11 mouse cellular contexts compared by ENCODE assay signal in the genomic region with DNA sequence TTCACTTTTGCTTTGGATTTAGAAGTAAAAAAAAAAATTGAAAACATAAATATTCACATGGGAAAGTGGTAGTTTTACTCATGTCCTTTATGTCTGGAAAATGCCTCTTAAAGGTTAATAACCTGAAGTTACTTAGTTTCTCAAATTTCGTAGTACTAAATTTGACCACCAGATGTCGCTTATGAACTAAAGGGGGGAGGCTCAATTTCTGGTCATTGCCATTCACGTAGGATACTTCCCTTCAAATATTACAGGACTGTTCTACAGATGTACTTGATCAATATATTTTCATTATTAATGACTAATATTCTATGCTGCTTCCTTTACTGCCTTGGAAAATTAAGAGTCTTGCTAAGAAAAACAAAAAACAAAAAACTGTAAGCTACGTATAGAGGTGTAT.
DNase-seq lines count a peak whose midpoint lies in the region; ATAC-seq and TF ChIP-seq lines count a peak whose summit lies in the region.
"Had no signal": no experiment of that assay in that cellular context is flagged by ENCODE, and none has a peak within 500 bp of the region (broad histone marks: within the 10 kb centered on the region; RNA-seq: fewer than 3 reads in every experiment).

No protein-coding gene starts in this region.

- DNase-seq in kidney, adult 2 months = peak; percentile 23
- DNase-seq in kidney, postnatal 4 days = no peak
- DNase-seq in A20 (ENCODE audit: low read depth, low spot score) (peak; percentile 48), ES-E14 (ENCODE audit: low read depth, low spot score) (peak; percentile 36)
- DNase-seq in embryonic facial prominence, embryonic 14.5 days (ENCODE audit: low spot score) = peak; percentile 52
- no peak for DNase-seq in right cerebral cortex, postnatal 36 days (ENCODE audit: low spot score in 2 of 2)
- DNase-seq in spleen, adult 12 weeks (ENCODE audit: low spot score) = no peak
- DNase-seq: adrenal gland, adult 8-10 months had no signal

- no peak for ATAC-seq in embryonic facial prominence, embryonic 14.5 days (ENCODE audit: low read depth)
- ATAC-seq in erythroid progenitor cell, adult 5-6 weeks (replicated peaks; ENCODE audit: low FRiP score, poor library complexity, severe bottlenecking) = no peak

- no peaks in the 10 kb centered on the region for H3K4me1 ChIP-seq in kidney, adult 2 months (ENCODE audit: control insufficient read depth, insufficient read depth, low read length)
- no peaks in the 10 kb centered on the region for H3K4me1 ChIP-seq in ES-E14 (ENCODE audit: control insufficient read depth in 2 of 2, insufficient read depth in 2 of 2, low read length in 2 of 2, poor library complexity in 1 of 2)
- H3K4me1 ChIP-seq in embryonic facial prominence, embryonic 14.5 days (ENCODE audit: control insufficient read depth, insufficient read depth, low read length) = no peaks in the 10 kb centered on the region
- H3K4me1 ChIP-seq: embryonic facial prominence, embryonic 15.5 days had no signal

- no peak overlapping the region for H3K27ac ChIP-seq in kidney, adult 2 months (ENCODE audit: insufficient read depth, low read depth, low read length)
- no peak overlapping the region for H3K27ac ChIP-seq in ES-E14 (ENCODE audit: insufficient read depth, low read depth, low read length, poor library complexity, severe bottlenecking)
- no peak overlapping the region for H3K27ac ChIP-seq in embryonic facial prominence, embryonic 14.5 days (replicated peaks; ENCODE audit: low read depth, low read length)
- H3K27ac ChIP-seq: embryonic facial prominence, embryonic 15.5 days; macrophage had no signal

- no peak overlapping the region for H3K9ac ChIP-seq in ES-E14 (ENCODE audit: insufficient read depth, low read depth, low read length, poor library complexity, severe bottlenecking)
- no peak overlapping the region for H3K9ac ChIP-seq in embryonic facial prominence, embryonic 14.5 days (ENCODE audit: low read depth, low read length)
- H3K9ac ChIP-seq: embryonic facial prominence, embryonic 15.5 days had no signal

- no peaks in the 10 kb centered on the region for H3K27me3 ChIP-seq in kidney, adult 2 months (replicated peaks; ENCODE audit: control insufficient read depth, insufficient read depth, low read length)
- H3K27me3 ChIP-seq in embryonic facial prominence, embryonic 14.5 days (replicated peaks; ENCODE audit: control insufficient read depth, insufficient read depth, low read length) = no peaks in the 10 kb centered on the region
- H3K27me3 ChIP-seq: embryonic facial prominence, embryonic 15.5 days had no signal

- no peak overlapping the region for H3K4me2 ChIP-seq in embryonic facial prominence, embryonic 14.5 days (ENCODE audit: low read depth, low read length)
- H3K4me2 ChIP-seq: embryonic facial prominence, embryonic 15.5 days had no signal

- TF ChIP-seq POLR2A in kidney, adult 2 months (IDR thresholded peaks at IDR 0.05; ENCODE audit: low read depth, low read length) = no peak

- in situ Hi-C loops in ES-E14 (cut with MboI; ENCODE audit: low sequenced_read_pairs in 2 of 2, unreplicated experiment in 2 of 2) = no loop called here

- no peak overlapping the region for H3K4me3 ChIP-seq in kidney, adult 2 months (ENCODE audit: insufficient read depth, low read depth, low read length)
- H3K4me3 ChIP-seq in ES-E14 (ENCODE audit: insufficient read depth in 1 of 2, low read depth in 1 of 2, low read length in 2 of 2, poor library complexity in 1 of 2, severe bottlenecking in 1 of 2) = no peak overlapping the region
- H3K4me3 ChIP-seq in embryonic facial prominence, embryonic 14.5 days (ENCODE audit: low read depth, low read length) = no peak overlapping the region
- H3K4me3 ChIP-seq: embryonic facial prominence, embryonic 15.5 days had no signal

- no peaks in the 10 kb centered on the region; the same call in none of the 2 replicates for H3K36me3 ChIP-seq in kidney, adult 2 months (ENCODE audit: control insufficient read depth, insufficient read depth, low read length)
- H3K36me3 ChIP-seq in ES-E14 (ENCODE audit: control insufficient read depth, insufficient read depth, low read length, poor library complexity, severe bottlenecking) = peaks cover 59% of the 10 kb centered on the region
- H3K36me3 ChIP-seq in embryonic facial prominence, embryonic 14.5 days (ENCODE audit: control insufficient read depth, insufficient read depth, low read length) = peaks cover 47% of the 10 kb centered on the region

- TF ChIP-seq CTCF in kidney, adult 2 months (conservative IDR thresholded peaks at IDR 0.05; ENCODE audit: insufficient read depth, insufficient read length, low read depth, low read length) = no peak

- 29% methylated on average over 4 of the region's 4 CpGs for WGBS in kidney, adult 2 months
- 37% methylated on average over 4 of the region's 4 CpGs for WGBS in embryonic facial prominence, embryonic 14.5 days

- no peaks in the 10 kb centered on the region for H3K9me3 ChIP-seq in ES-E14 (ENCODE audit: control insufficient read depth, insufficient read depth, low read depth, low read length)
- H3K9me3 ChIP-seq in embryonic facial prominence, embryonic 14.5 days (ENCODE audit: control insufficient read depth, low read length) = no peaks in the 10 kb centered on the region
- H3K9me3 ChIP-seq: embryonic facial prominence, embryonic 15.5 days had no signal

TF ChIP-seq in ES-E14, 5 proteins besides CTCF, POLR2A, EP300 and RAD21:
- TF ChIP-seq CHD2 (IDR thresholded peaks at IDR 0.05; ENCODE audit: low read depth, low read length) (no peak), ZC3H11A (IDR thresholded peaks at IDR 0.05; ENCODE audit: borderline replicate concordance, low read depth, low read length) (no peak)

Comparison
In these comparisons a context has a peak if more than half of its experiments do, and no peak if none do; other contexts are left out.
1. DNase-seq: peak in kidney, adult 2 months (single experiment), A20 (single experiment), ES-E14 (single experiment) and embryonic facial prominence, embryonic 14.5 days (single experiment); none in kidney, postnatal 4 days (0 of 2), right cerebral cortex, postnatal 36 days (0 of 2) and spleen, adult 12 weeks (single experiment).